Mouse (Mus musculus): Measurements from ENCODE around the gene Fmnl1. TPM values are rescaled to one million over a fixed set of nuclear protein-coding genes. Genes with fewer than 3 reads are reported as not detected.
A peak's percentile ranks its signal among the peaks of the same experiment; 100 is the strongest.

Fmnl1 gene
- total and polyA plus RNA-seq, 3 experiments: 12.1 to 14.5 (median 14.2) TPM

- 91% methylated on average over 4 of the region's 4 CpGs for WGBS
- Histone ChIP-seq H3K4me3 (no peak overlapping the region), H3K27me3 (ENCODE audit: control insufficient read depth, insufficient read depth, low read length) (no peaks in the 10 kb centered on the region), H3K79me2 (replicated peaks; ENCODE audit: control insufficient read depth, insufficient read depth, low read length) (no peaks in the 10 kb centered on the region), H3K4me1 (ENCODE audit: control insufficient read depth, insufficient read depth, low read length) (no peaks in the 10 kb centered on the region), H3K9ac (ENCODE audit: low read depth, low read length) (no peak overlapping the region), H3K27ac (no peak overlapping the region), H3K36me3 (ENCODE audit: control insufficient read depth, insufficient read depth, low read length) (no peaks in the 10 kb centered on the region)
- no peak for DNase-seq
- TF ChIP-seq CTCF (IDR thresholded peaks at IDR 0.05): no peak
- no peak for TF ChIP-seq POLR2A (IDR thresholded peaks at IDR 0.05; ENCODE audit: insufficient read depth, low read depth, low read length)
- no peak for TF ChIP-seq EP300 (IDR thresholded peaks at IDR 0.05; ENCODE audit: insufficient read depth, low read depth, low read length)
- intact Hi-C loops (cut with DNase I): no loop called here
These were observed 21.1 kb upstream of the Fmnl1 start for GRCm38 (mm10) chr11:103149771-103150170.

GRCm38 (mm10) chr11:103158621-103159478 lies 12.1 kb upstream of the Fmnl1 start:
- no peak for TF ChIP-seq POLR2A (IDR thresholded peaks at IDR 0.05; ENCODE audit: insufficient read depth, low read depth, low read length)
- peak; percentile 81 for TF ChIP-seq CTCF (IDR thresholded peaks at IDR 0.05)
- peak; percentile 80 for TF ChIP-seq EP300 (IDR thresholded peaks at IDR 0.05; ENCODE audit: insufficient read depth, low read depth, low read length)
- Histone ChIP-seq H3K27me3 (ENCODE audit: control insufficient read depth, insufficient read depth, low read length) (no peaks in the 10 kb centered on the region), H3K27ac (peak overlapping the region; percentile 72), H3K4me1 (ENCODE audit: control insufficient read depth, insufficient read depth, low read length) (no peaks in the 10 kb centered on the region; the same call in 1 of the 2 replicates), H3K36me3 (ENCODE audit: control insufficient read depth, insufficient read depth, low read length) (no peaks in the 10 kb centered on the region), H3K9ac (ENCODE audit: low read depth, low read length) (peak overlapping the region; percentile 33), H3K79me2 (replicated peaks; ENCODE audit: control insufficient read depth, insufficient read depth, low read length) (no peaks in the 10 kb centered on the region), H3K4me3 (peak overlapping the region; percentile 25; the same call in 1 of the 2 replicates)
- intact Hi-C loops (cut with DNase I): loop anchor here (1.0 to 2.0 kb wide), 4 partner anchors 26 to 258 kb away; partner anchors contain the start of gene Gfap
- WGBS: 2% methylated on average over 25 of the region's 25 CpGs
- DNase-seq: peak; percentile 94 to 98

GRCm38 (mm10) chr11:103160738-103161137 lies 10.2 kb upstream of the Fmnl1 start:
- WGBS: 92% methylated on average over 11 of the region's 11 CpGs
- no peaks in the 10 kb centered on the region for H3K79me2 ChIP-seq (replicated peaks; ENCODE audit: control insufficient read depth, insufficient read depth, low read length)
- H3K27ac ChIP-seq: no peak overlapping the region
- no peak for DNase-seq
- no peaks in the 10 kb centered on the region for H3K36me3 ChIP-seq (ENCODE audit: control insufficient read depth, insufficient read depth, low read length)
- H3K9ac ChIP-seq (ENCODE audit: low read depth, low read length): no peak overlapping the region
- no peak overlapping the region for H3K4me3 ChIP-seq
- H3K4me1 ChIP-seq (ENCODE audit: control insufficient read depth, insufficient read depth, low read length): no peaks in the 10 kb centered on the region; the same call in 1 of the 2 replicates
- H3K27me3 ChIP-seq (ENCODE audit: control insufficient read depth, insufficient read depth, low read length): no peaks in the 10 kb centered on the region
- intact Hi-C loops (cut with DNase I): no loop called here
- no peak for TF ChIP-seq CTCF (IDR thresholded peaks at IDR 0.05)
- no peak for TF ChIP-seq POLR2A (IDR thresholded peaks at IDR 0.05; ENCODE audit: insufficient read depth, low read depth, low read length)
- TF ChIP-seq EP300 (IDR thresholded peaks at IDR 0.05; ENCODE audit: insufficient read depth, low read depth, low read length): no peak

- DNase-seq: no peak
- Histone ChIP-seq H3K27ac (no peak overlapping the region), H3K36me3 (ENCODE audit: control insufficient read depth, insufficient read depth, low read length) (no peaks in the 10 kb centered on the region), H3K4me1 (ENCODE audit: control insufficient read depth, insufficient read depth, low read length) (no peaks in the 10 kb centered on the region; the same call in 1 of the 2 replicates), H3K9ac (ENCODE audit: low read depth, low read length) (no peak overlapping the region), H3K79me2 (replicated peaks; ENCODE audit: control insufficient read depth, insufficient read depth, low read length) (no peaks in the 10 kb centered on the region), H3K4me3 (no peak overlapping the region), H3K27me3 (ENCODE audit: control insufficient read depth, insufficient read depth, low read length) (no peaks in the 10 kb centered on the region)
- WGBS: 77% methylated on average over 7 of the region's 7 CpGs
- TF ChIP-seq EP300 (IDR thresholded peaks at IDR 0.05; ENCODE audit: insufficient read depth, low read depth, low read length) (no peak), CTCF (IDR thresholded peaks at IDR 0.05) (0 out of 2 replicates have a peak, but pooled peaks have one; percentile 9)
- intact Hi-C loops (cut with DNase I): no loop called here
These were observed 9.5 kb upstream of the Fmnl1 start for GRCm38 (mm10) chr11:103161449-103161848.

GRCm38 (mm10) chr11:103162132-103162531 lies 8.8 kb upstream of the Fmnl1 start:
- 90% methylated on average over 5 of the region's 5 CpGs for WGBS
- no peak overlapping the region for H3K4me3 ChIP-seq
- H3K27ac ChIP-seq: no peak overlapping the region
- no peaks in the 10 kb centered on the region; the same call in 1 of the 2 replicates for H3K4me1 ChIP-seq (ENCODE audit: control insufficient read depth, insufficient read depth, low read length)
- H3K27me3 ChIP-seq (ENCODE audit: control insufficient read depth, insufficient read depth, low read length): no peaks in the 10 kb centered on the region
- intact Hi-C loops (cut with DNase I): no loop called here
- H3K36me3 ChIP-seq (ENCODE audit: control insufficient read depth, insufficient read depth, low read length): no peaks in the 10 kb centered on the region
- DNase-seq: no peak
- no peaks in the 10 kb centered on the region for H3K79me2 ChIP-seq (replicated peaks; ENCODE audit: control insufficient read depth, insufficient read depth, low read length)
- TF ChIP-seq POLR2A (IDR thresholded peaks at IDR 0.05; ENCODE audit: insufficient read depth, low read depth, low read length) (no peak), EP300 (IDR thresholded peaks at IDR 0.05; ENCODE audit: insufficient read depth, low read depth, low read length) (no peak), CTCF (IDR thresholded peaks at IDR 0.05) (peak; percentile 63)
- no peak overlapping the region for H3K9ac ChIP-seq (ENCODE audit: low read depth, low read length)

GRCm38 (mm10) chr11:103164391-103164790 lies 6.5 kb upstream of the Fmnl1 start:
- no peaks in the 10 kb centered on the region for H3K79me2 ChIP-seq (replicated peaks; ENCODE audit: control insufficient read depth, insufficient read depth, low read length)
- H3K4me3 ChIP-seq: no peak overlapping the region
- no peak overlapping the region for H3K27ac ChIP-seq
- no peaks in the 10 kb centered on the region; the same call in 1 of the 2 replicates for H3K4me1 ChIP-seq (ENCODE audit: control insufficient read depth, insufficient read depth, low read length)
- H3K27me3 ChIP-seq (ENCODE audit: control insufficient read depth, insufficient read depth, low read length): no peaks in the 10 kb centered on the region
- WGBS: 18% methylated on average over 10 of the region's 10 CpGs
- DNase-seq: peak in 1 of 2 experiments; percentile 33
- H3K9ac ChIP-seq (ENCODE audit: low read depth, low read length): no peak overlapping the region
- TF ChIP-seq EP300 (IDR thresholded peaks at IDR 0.05; ENCODE audit: insufficient read depth, low read depth, low read length) (no peak), CTCF (IDR thresholded peaks at IDR 0.05) (no peak), POLR2A (IDR thresholded peaks at IDR 0.05; ENCODE audit: insufficient read depth, low read depth, low read length) (no peak)
- intact Hi-C loops (cut with DNase I): no loop called here
- H3K36me3 ChIP-seq (ENCODE audit: control insufficient read depth, insufficient read depth, low read length): no peaks in the 10 kb centered on the region
